Mouse (Mus musculus) limb, embryonic 10.5 days (tissue): ENCODE results near the gene Cryba4. TPM values are rescaled to one million over a fixed set of nuclear protein-coding genes. Genes with fewer than 3 reads are reported as not detected.

Experiments
- DNase-seq: peaks from one replicate; pipeline ENCODE4 v3.0.0-alpha.2; 2017; ENCODE audit warnings: low spot score
- H3K27ac ChIP-seq: fragments of 300-500 bp; sonication (generic); 2 replicates; pipeline ENCODE4 v1.5.1; 2016; ENCODE audit warnings: mild to moderate bottlenecking
- H3K27me3 ChIP-seq: fragments of 300-500 bp; sonication (generic); 2 replicates; pipeline ENCODE4 v1.6.1; 2016; ENCODE audit warnings: low read depth, mild to moderate bottlenecking; ENCODE audit not compliant: poor library complexity, severe bottlenecking
- H3K36me3 ChIP-seq: fragments of 300-500 bp; sonication (generic); 2 replicates; pipeline ENCODE4 v1.6.1; 2016; ENCODE audit warnings: mild to moderate bottlenecking, moderate library complexity
- H3K4me1 ChIP-seq: fragments of 300-500 bp; sonication (generic); 2 replicates; pipeline ENCODE4 v1.6.1; 2016
- H3K4me3 ChIP-seq: fragments of 300-500 bp; sonication (generic); 2 replicates; pipeline ENCODE4 v1.5.1; 2016; ENCODE audit warnings: mild to moderate bottlenecking, moderate library complexity
- H3K9me3 ChIP-seq: fragments of 300-500 bp; sonication (generic); replicated peaks from 2 replicates; pipeline ENCODE4 v1.6.1; 2016; ENCODE audit warnings: mild to moderate bottlenecking
- WGBS: fragments of 180-500 bp; shearing (Covaris S2); methylation state at CpG from one replicate; pipeline ENCODE4 v1.1.7; 2016; 5-methylcytosine and 5-hydroxymethylcytosine counted together
- polyA plus RNA-seq: library from polyadenylated mRNA; unstranded; fragments of >200 nt; fragmentation: Nextera tagmentation; extraction: Ambion mirVana; gene quantifications from 2 replicates; pipeline ENCODE4 v1.2.1, GENCODE M21; 2016

The Cryba4 gene
- 0.34 and 0.46 TPM in 2 replicates for polyA plus RNA-seq

- Histone ChIP-seq H3K36me3 (no peaks in the 10 kb centered on the region), H3K4me3 (no peak within 1 kb of the TSS), H3K27ac (no peak within 1 kb of the TSS), H3K4me1 (peaks cover 33% of the 10 kb centered on the region), H3K9me3 (no peaks in the 10 kb centered on the region), H3K27me3 (peaks cover 43% of the 10 kb centered on the region)
- WGBS, result 81% methylated on average over 2 of the region's 2 CpGs
- DNase-seq, result no peak
Measured at GRCm38 (mm10) chr5:112252400-112252799, at the start of gene Cryba4. Cryba4 (minus strand) TSS chr5:112252518.

- WGBS, result 94% methylated on average over 4 of the region's 4 CpGs
- Histone ChIP-seq H3K4me3 (no peak overlapping the region), H3K27ac (no peak overlapping the region), H3K36me3 (peaks cover 17% of the 10 kb centered on the region; the same call in 1 of the 2 replicates), H3K27me3 (no peaks in the 10 kb centered on the region), H3K4me1 (peaks cover 8% of the 10 kb centered on the region; the same call in 1 of the 2 replicates), H3K9me3 (no peaks in the 10 kb centered on the region)
- no peak for DNase-seq
Measured at GRCm38 (mm10) chr5:112301694-112302093, 49.4 kb upstream of the Cryba4 start.

GRCm38 (mm10) chr5:112300721-112301308 is 48.5 kb upstream of the Cryba4 start:
- no peak for DNase-seq
- Histone ChIP-seq H3K4me3 (no peak overlapping the region), H3K27me3 (no peaks in the 10 kb centered on the region), H3K9me3 (no peaks in the 10 kb centered on the region), H3K4me1 (peaks cover 7% of the 10 kb centered on the region; the same call in 1 of the 2 replicates), H3K36me3 (peaks cover 15% of the 10 kb centered on the region; the same call in 1 of the 2 replicates), H3K27ac (no peak overlapping the region)
- 90% methylated on average over 6 of the region's 6 CpGs for WGBS

- DNase-seq, result no peak
- 85% methylated on average over 2 of the region's 2 CpGs for WGBS
- Histone ChIP-seq H3K27me3 (no peaks in the 10 kb centered on the region), H3K9me3 (no peaks in the 10 kb centered on the region), H3K36me3 (0 out of 2 replicates have a peak, but pooled peaks cover 8% of the 10 kb centered on the region), H3K4me3 (no peak overlapping the region), H3K27ac (no peak overlapping the region), H3K4me1 (peaks cover 9% of the 10 kb centered on the region)
Measured at GRCm38 (mm10) chr5:112300112-112300511, 47.8 kb upstream of the Cryba4 start.

GRCm38 (mm10) chr5:112299399-112299798 is 47.1 kb upstream of the Cryba4 start:
- Histone ChIP-seq H3K27ac (no peak overlapping the region), H3K9me3 (no peaks in the 10 kb centered on the region), H3K36me3 (0 out of 2 replicates have a peak, but pooled peaks cover 2% of the 10 kb centered on the region), H3K4me1 (peaks cover 16% of the 10 kb centered on the region), H3K27me3 (no peaks in the 10 kb centered on the region), H3K4me3 (no peak overlapping the region)
- DNase-seq, result no peak
- WGBS, result 81% methylated on average over 4 of the region's 4 CpGs

GRCm38 (mm10) chr5:112298226-112298988 is 46.1 kb upstream of the Cryba4 start:
- Histone ChIP-seq H3K27ac (no peak overlapping the region), H3K9me3 (no peaks in the 10 kb centered on the region), H3K4me3 (no peak overlapping the region), H3K27me3 (no peaks in the 10 kb centered on the region), H3K4me1 (peaks cover 17% of the 10 kb centered on the region), H3K36me3 (0 out of 2 replicates have a peak, but pooled peaks cover 2% of the 10 kb centered on the region)
- no peak for DNase-seq
- 91% methylated on average over 12 of the region's 12 CpGs for WGBS

- H3K9me3 ChIP-seq, result no peaks in the 10 kb centered on the region
- DNase-seq, result no peak
- WGBS, result 84% methylated on average over 2 of the region's 2 CpGs
- no peak overlapping the region for H3K27ac ChIP-seq
- peaks cover 17% of the 10 kb centered on the region for H3K4me1 ChIP-seq
- no peaks in the 10 kb centered on the region for H3K27me3 ChIP-seq
- H3K36me3 ChIP-seq, result 0 out of 2 replicates have a peak, but pooled peaks cover 2% of the 10 kb centered on the region
- H3K4me3 ChIP-seq, result no peak overlapping the region
Measured at GRCm38 (mm10) chr5:112297257-112297656, 44.9 kb upstream of the Cryba4 start.

- no peak overlapping the region for H3K27ac ChIP-seq
- no peak for DNase-seq
- H3K4me1 ChIP-seq, result peaks cover 17% of the 10 kb centered on the region
- 0 out of 2 replicates have a peak, but pooled peaks cover 2% of the 10 kb centered on the region for H3K36me3 ChIP-seq
- no peaks in the 10 kb centered on the region for H3K9me3 ChIP-seq
- H3K4me3 ChIP-seq, result no peak overlapping the region
- WGBS, result 83% methylated on average over 6 of the region's 6 CpGs
- no peaks in the 10 kb centered on the region for H3K27me3 ChIP-seq
Measured at GRCm38 (mm10) chr5:112296404-112297181, 44.3 kb upstream of the Cryba4 start.

GRCm38 (mm10) chr5:112295564-112295963 is 43.2 kb upstream of the Cryba4 start:
- Histone ChIP-seq H3K36me3 (0 out of 2 replicates have a peak, but pooled peaks cover 2% of the 10 kb centered on the region), H3K27ac (peak overlapping the region; percentile 20; the same call in 1 of the 2 replicates), H3K27me3 (no peaks in the 10 kb centered on the region), H3K9me3 (no peaks in the 10 kb centered on the region), H3K4me3 (no peak overlapping the region), H3K4me1 (peaks cover 17% of the 10 kb centered on the region)
- DNase-seq, result no peak
- 58% methylated on average over 8 of the region's 8 CpGs for whole genome bisulfite sequencing

GRCm38 (mm10) chr5:112295162-112295561 is 42.8 kb upstream of the Cryba4 start:
- Histone ChIP-seq H3K9me3 (no peaks in the 10 kb centered on the region), H3K27me3 (no peaks in the 10 kb centered on the region), H3K4me1 (peaks cover 17% of the 10 kb centered on the region), H3K27ac (peak overlapping the region; percentile 25; the same call in 1 of the 2 replicates), H3K4me3 (no peak overlapping the region), H3K36me3 (0 out of 2 replicates have a peak, but pooled peaks cover 2% of the 10 kb centered on the region)
- WGBS, result 44% methylated on average over 8 of the region's 8 CpGs
- DNase-seq, result no peak

- Histone ChIP-seq H3K27me3 (no peaks in the 10 kb centered on the region), H3K36me3 (0 out of 2 replicates have a peak, but pooled peaks cover 2% of the 10 kb centered on the region), H3K4me1 (peaks cover 17% of the 10 kb centered on the region), H3K4me3 (no peak overlapping the region), H3K9me3 (no peaks in the 10 kb centered on the region), H3K27ac (peak overlapping the region; percentile 25; the same call in 1 of the 2 replicates)
- no peak for DNase-seq
- 63% methylated on average over 4 of the region's 4 CpGs for WGBS
Measured at GRCm38 (mm10) chr5:112294696-112295095, 42.4 kb upstream of the Cryba4 start.

GRCm38 (mm10) chr5:112293800-112294199 is 41.5 kb upstream of the Cryba4 start:
- no peaks in the 10 kb centered on the region for H3K27me3 ChIP-seq
- no peak for DNase-seq
- 76% methylated on average over 2 of the region's 2 CpGs for WGBS
- H3K4me1 ChIP-seq, result peaks cover 17% of the 10 kb centered on the region
- no peak overlapping the region for H3K4me3 ChIP-seq
- H3K9me3 ChIP-seq, result no peaks in the 10 kb centered on the region
- H3K36me3 ChIP-seq, result 0 out of 2 replicates have a peak, but pooled peaks cover 2% of the 10 kb centered on the region
- no peak overlapping the region for H3K27ac ChIP-seq
